Mouse (Mus musculus) neural tube, embryonic 15.5 days (tissue): ENCODE measurements around the gene Galnt6. TPM values are rescaled to one million over a fixed set of nuclear protein-coding genes. Genes with fewer than 3 reads are reported as not detected.

ENCODE experiments used
- ATAC-seq: fragments of 200-750 bp; cut with Nextera tagmentation; 2 replicates; pipeline ENCODE4 v1.8.0; 2017; ENCODE audit warnings: mild to moderate bottlenecking, moderate TSS enrichment, moderate library complexity; ENCODE audit not compliant: low FRiP score
- H3K27ac ChIP-seq: fragments of 300-500 bp; sonication (generic); replicated peaks from 2 replicates; pipeline ENCODE4 v1.5.1; 2015; ENCODE audit warnings: mild to moderate bottlenecking, inconsistent platforms
- H3K27me3 ChIP-seq: fragments of 300-500 bp; sonication (generic); replicated peaks from 2 replicates; pipeline ENCODE4 v1.6.1; 2015; ENCODE audit warnings: inconsistent platforms
- H3K36me3 ChIP-seq: fragments of 300-500 bp; sonication (generic); 2 replicates; pipeline ENCODE4 v1.6.1; 2015; ENCODE audit warnings: inconsistent platforms
- H3K4me1 ChIP-seq: fragments of 300-500 bp; sonication (generic); 2 replicates; pipeline ENCODE4 v1.6.1; 2015; ENCODE audit warnings: inconsistent platforms
- H3K4me2 ChIP-seq: fragments of 300-500 bp; sonication (generic); 2 replicates; pipeline ENCODE4 v1.6.1; 2015; ENCODE audit warnings: inconsistent platforms, mild to moderate bottlenecking, moderate library complexity
- H3K4me3 ChIP-seq: fragments of 300-500 bp; sonication (generic); replicated peaks from 2 replicates; pipeline ENCODE4 v1.5.1; 2015; ENCODE audit warnings: mild to moderate bottlenecking, inconsistent platforms
- H3K9ac ChIP-seq: fragments of 300-500 bp; sonication (generic); replicated peaks from 2 replicates; pipeline ENCODE4 v1.6.1; 2015; ENCODE audit warnings: mild to moderate bottlenecking, inconsistent platforms
- H3K9me3 ChIP-seq: fragments of 300-500 bp; sonication (generic); replicated peaks from 2 replicates; pipeline ENCODE4 v1.6.1; 2016; ENCODE audit warnings: inconsistent platforms
- WGBS: fragments of 180-500 bp; shearing (Covaris S2); methylation state at CpG from one replicate; pipeline ENCODE4 v1.1.7; 2015; ENCODE audit warnings: mixed read lengths; 5-methylcytosine and 5-hydroxymethylcytosine counted together
- polyA plus RNA-seq: library from polyadenylated mRNA; unstranded; fragments of >200 nt; fragmentation: Nextera tagmentation; extraction: Ambion mirVana; gene quantifications from 2 replicates; pipeline ENCODE4 v1.2.1, GENCODE M21; 2015

The Galnt6 gene
- polyA plus RNA-seq, 1 experiment from 2014 or later, result 0.33 TPM

DNA sequence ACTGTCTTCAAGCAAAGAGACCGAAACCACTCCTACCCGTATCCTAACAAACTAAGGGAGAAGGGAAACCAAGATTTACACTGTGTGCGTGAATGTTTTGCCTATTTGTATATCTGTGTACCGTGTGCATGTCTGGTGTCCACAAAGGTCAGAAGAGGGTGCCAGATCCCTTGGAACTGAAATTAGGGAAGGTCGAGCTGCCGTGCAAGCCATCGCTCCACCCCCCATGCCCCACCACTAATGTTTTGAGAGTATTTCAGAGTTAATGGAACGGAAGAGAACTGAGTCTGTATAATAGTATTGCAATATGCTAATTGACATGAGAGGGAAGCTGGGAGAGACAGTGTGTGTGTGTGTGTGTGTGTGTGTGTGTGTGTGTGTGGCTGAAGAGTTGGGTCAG, 51.5 kb downstream of the Galnt6 start:
- Histone ChIP-seq H3K9ac (no peak overlapping the region), H3K9me3 (no peaks in the 10 kb centered on the region), H3K4me2 (no peak overlapping the region), H3K4me1 (no peaks in the 10 kb centered on the region), H3K36me3 (no peaks in the 10 kb centered on the region), H3K27ac (no peak overlapping the region), H3K4me3 (no peak overlapping the region), H3K27me3 (no peaks in the 10 kb centered on the region)
- ATAC-seq, result no peak
- WGBS, result 76% methylated on average over 8 of the region's 8 CpGs

DNA sequence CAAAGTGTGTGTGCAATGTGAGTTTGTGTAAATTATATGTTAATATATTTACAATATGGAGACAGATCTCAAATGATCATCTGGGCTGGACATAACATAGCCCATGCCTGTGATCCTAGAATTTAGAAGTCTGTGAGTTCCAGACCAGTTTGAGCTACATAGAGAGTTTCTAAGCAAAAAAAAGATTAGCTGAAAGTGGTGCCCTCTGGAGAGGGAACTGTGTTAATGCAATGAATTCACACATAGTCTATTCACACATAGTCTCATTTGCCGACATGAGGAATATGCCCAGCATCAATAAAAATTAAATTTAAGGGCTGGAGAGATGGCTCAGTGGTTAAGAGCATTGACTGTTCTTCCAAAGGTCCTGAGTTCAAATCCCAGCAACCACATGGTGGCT, 52.7 kb downstream of the Galnt6 start:
- Histone ChIP-seq H3K4me1 (no peaks in the 10 kb centered on the region), H3K9me3 (no peaks in the 10 kb centered on the region), H3K9ac (no peak overlapping the region), H3K27ac (no peak overlapping the region), H3K4me2 (no peak overlapping the region), H3K36me3 (no peaks in the 10 kb centered on the region), H3K4me3 (no peak overlapping the region), H3K27me3 (no peaks in the 10 kb centered on the region)
- ATAC-seq, result no peak
- 78% methylated on average over 1 of the region's 1 CpGs for WGBS

DNA sequence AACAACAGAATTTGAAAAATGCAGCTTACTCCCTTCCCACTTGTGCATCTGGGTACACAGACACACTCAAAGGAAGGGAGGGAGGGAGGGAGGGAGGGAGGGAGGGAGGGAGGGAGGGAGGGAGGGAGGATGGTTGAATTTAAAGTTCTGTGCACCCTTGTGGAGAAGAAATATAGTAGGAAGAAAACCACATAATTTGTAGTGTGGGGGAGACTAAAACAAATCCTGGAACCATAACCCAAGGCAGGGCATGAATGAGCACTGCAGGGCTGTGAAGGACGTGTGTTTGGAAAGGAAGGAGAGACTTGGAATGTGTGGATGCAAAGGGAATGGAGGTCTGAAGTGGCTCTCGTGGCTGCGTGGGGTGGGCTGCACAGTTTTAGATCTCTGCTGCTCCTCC, 53.7 kb downstream of the Galnt6 start:
- Histone ChIP-seq H3K9me3 (no peaks in the 10 kb centered on the region), H3K9ac (no peak overlapping the region), H3K27me3 (no peaks in the 10 kb centered on the region), H3K27ac (no peak overlapping the region), H3K4me2 (no peak overlapping the region), H3K36me3 (no peaks in the 10 kb centered on the region), H3K4me1 (no peaks in the 10 kb centered on the region), H3K4me3 (no peak overlapping the region)
- WGBS, result 74% methylated on average over 3 of the region's 3 CpGs
- ATAC-seq, result no peak

DNA sequence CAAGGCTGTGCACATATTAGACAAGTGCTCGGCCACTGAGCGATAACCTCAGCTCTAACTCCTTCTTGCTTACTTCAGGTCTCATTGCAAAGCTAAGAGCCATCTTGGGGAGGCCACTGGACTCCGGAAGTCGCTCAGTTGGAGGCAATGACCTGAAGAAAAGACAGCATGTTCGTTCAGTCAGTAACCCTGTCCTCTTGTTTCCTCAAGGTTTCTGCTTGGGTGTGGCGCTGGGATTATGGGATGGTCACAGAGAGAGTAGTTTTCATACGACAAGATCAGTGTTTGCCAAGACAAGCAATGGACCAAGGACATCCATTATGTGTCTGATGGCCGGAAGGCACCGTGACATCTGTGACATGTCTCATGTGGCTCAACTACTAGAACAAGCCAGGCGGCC, 54.6 kb downstream of the Galnt6 start:
- Histone ChIP-seq H3K9me3 (no peaks in the 10 kb centered on the region), H3K4me1 (no peaks in the 10 kb centered on the region), H3K36me3 (no peaks in the 10 kb centered on the region), H3K27ac (no peak overlapping the region), H3K27me3 (no peaks in the 10 kb centered on the region), H3K9ac (no peak overlapping the region), H3K4me2 (no peak overlapping the region), H3K4me3 (no peak overlapping the region)
- WGBS, result 90% methylated on average over 10 of the region's 10 CpGs
- no peak for ATAC-seq

DNA sequence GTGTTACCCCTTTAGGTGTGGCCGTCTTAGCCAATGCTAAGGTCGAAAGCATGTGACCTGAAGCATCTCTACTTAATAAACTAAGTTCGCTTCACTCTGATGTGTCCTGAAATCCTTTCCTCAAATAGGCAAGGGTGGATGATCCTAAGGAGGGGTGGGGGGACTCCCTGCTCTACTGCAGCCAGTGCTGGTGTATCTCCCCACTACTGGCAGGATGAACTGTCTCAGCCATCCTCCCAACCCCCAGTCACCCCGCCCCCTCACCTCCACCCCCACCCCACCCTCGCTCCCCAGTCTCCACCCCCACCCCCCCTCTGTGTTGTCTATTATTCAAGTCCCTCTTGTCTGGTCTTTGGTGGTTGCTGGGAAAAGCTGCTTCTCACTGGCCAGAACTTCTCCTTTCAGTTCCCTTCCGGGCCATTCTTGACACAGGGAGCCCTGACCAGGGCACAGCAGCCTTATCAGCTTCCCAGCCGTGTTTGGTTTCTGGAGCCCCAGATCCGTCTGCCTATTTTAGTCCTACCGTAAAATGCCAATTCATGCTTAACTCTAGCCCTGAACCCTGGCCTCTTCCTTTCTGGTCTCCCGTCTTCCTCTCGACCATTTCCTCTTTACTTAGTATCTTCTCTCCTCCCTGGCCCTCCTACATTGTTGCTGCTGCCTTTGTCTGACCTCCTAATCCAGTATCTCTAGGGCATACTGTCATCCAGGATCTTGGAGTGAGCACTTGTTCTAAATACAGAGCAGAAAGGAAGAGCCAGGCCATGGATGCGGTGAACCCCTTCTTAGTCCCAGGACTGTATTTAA, 55.4 kb downstream of the Galnt6 start:
- no peak for ATAC-seq
- Histone ChIP-seq H3K27ac (no peak overlapping the region), H3K9ac (no peak overlapping the region), H3K4me3 (no peak overlapping the region), H3K4me1 (no peaks in the 10 kb centered on the region), H3K27me3 (no peaks in the 10 kb centered on the region), H3K36me3 (no peaks in the 10 kb centered on the region), H3K9me3 (no peaks in the 10 kb centered on the region), H3K4me2 (no peak overlapping the region)
- WGBS, result 41% methylated on average over 12 of the region's 12 CpGs

DNA sequence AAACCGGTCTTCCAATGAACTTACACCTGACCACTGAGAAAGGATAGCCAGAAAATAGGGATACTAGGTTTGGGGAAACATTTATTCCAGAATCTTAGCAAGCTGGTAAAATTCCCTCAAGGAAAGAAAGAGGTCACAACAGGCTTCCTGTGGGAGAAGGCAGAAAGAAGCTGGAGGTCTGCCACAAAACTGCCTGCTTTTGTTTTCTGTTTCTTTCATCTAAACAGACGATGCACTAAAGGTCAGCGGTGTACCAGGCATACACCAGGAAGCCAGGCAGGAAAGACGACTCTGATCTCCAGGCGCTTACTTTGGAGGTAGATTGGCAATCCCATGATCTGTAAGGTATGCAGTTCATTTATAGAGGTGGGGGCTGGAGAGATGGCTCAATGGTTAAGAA, 58.3 kb downstream of the Galnt6 start:
- H3K4me3 ChIP-seq, result no peak overlapping the region
- no peak for ATAC-seq
- WGBS, result 58% methylated on average over 5 of the region's 5 CpGs
- no peak overlapping the region for H3K27ac ChIP-seq
- H3K4me2 ChIP-seq, result no peak overlapping the region
- no peaks in the 10 kb centered on the region for H3K9me3 ChIP-seq
- H3K36me3 ChIP-seq, result no peaks in the 10 kb centered on the region
- no peak overlapping the region for H3K9ac ChIP-seq
- H3K27me3 ChIP-seq, result 0 out of 2 replicates have a peak, but pooled peaks cover 4% of the 10 kb centered on the region
- H3K4me1 ChIP-seq, result 0 out of 2 replicates have a peak, but pooled peaks cover 9% of the 10 kb centered on the region

DNA sequence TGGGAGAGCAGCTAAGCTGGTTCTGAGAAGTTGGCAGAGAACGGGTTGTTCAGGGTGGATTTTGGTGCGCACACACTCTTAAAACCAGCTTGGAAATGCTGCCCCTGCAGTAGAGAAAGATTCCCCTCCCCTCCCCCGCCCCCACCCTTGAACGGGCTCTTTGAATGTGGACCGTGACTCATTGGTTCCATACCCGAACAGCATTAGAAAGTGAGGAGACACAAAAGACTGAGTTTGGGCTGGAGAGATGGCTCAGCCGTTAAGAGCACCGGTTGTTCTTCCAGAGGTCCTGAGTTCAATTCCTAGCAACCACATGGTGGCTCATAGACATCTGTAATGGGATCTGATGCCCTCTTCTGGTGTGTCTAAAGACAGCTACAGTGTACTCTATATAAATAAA, 59.2 kb downstream of the Galnt6 start:
- 71% methylated on average over 8 of the region's 8 CpGs for WGBS
- no peak for ATAC-seq

DNA sequence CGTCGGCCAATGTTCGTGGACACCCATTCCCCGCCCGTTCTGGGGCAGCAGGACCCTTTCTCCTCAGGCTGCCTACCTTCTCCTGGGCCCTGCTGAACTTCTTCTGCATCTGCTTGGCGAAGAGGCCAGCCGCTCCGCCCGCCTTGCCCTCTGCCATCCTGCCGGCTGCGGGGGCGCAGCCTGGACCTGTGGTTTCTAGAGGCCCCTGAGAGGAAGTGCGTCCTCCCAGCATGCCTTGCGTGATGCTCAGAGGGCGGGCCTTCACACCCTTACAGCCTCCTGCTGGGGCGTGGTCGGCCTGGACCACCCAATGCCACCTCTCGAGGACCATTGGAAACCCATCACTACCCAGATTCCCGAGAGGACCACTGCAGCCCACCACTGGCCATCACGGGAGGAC, 59.8 kb downstream of the Galnt6 start, which contains the start of gene Bin2:
TSS of gene Bin2 (minus strand) at position 217 of the 400 bp plus-strand sequence.
- 0 out of 2 replicates have a peak, but pooled peaks cover 11% of the 10 kb centered on the region for H3K4me1 ChIP-seq
- H3K9ac ChIP-seq, result no peak within 1 kb of the TSS
- H3K4me2 ChIP-seq, result no peak within 1 kb of the TSS
- H3K36me3 ChIP-seq, result no peaks in the 10 kb centered on the region
- H3K4me3 ChIP-seq, result no peak within 1 kb of the TSS
- ATAC-seq, result no peak
- H3K27me3 ChIP-seq, result 0 out of 2 replicates have a peak, but pooled peaks cover 4% of the 10 kb centered on the region
- H3K27ac ChIP-seq, result no peak within 1 kb of the TSS
- no peaks in the 10 kb centered on the region for H3K9me3 ChIP-seq
- WGBS, result 89% methylated on average over 20 of the region's 20 CpGs

More for the DNA sequence above, 59.2 kb downstream of the Galnt6 start:
- H3K4me2 ChIP-seq, result no peak overlapping the region
- 0 out of 2 replicates have a peak, but pooled peaks cover 4% of the 10 kb centered on the region for H3K27me3 ChIP-seq
- H3K27ac ChIP-seq, result no peak overlapping the region
- H3K4me1 ChIP-seq, result 0 out of 2 replicates have a peak, but pooled peaks cover 11% of the 10 kb centered on the region
- H3K4me3 ChIP-seq, result no peak overlapping the region
- no peak overlapping the region for H3K9ac ChIP-seq
- H3K36me3 ChIP-seq, result no peaks in the 10 kb centered on the region
- no peaks in the 10 kb centered on the region for H3K9me3 ChIP-seq

DNA sequence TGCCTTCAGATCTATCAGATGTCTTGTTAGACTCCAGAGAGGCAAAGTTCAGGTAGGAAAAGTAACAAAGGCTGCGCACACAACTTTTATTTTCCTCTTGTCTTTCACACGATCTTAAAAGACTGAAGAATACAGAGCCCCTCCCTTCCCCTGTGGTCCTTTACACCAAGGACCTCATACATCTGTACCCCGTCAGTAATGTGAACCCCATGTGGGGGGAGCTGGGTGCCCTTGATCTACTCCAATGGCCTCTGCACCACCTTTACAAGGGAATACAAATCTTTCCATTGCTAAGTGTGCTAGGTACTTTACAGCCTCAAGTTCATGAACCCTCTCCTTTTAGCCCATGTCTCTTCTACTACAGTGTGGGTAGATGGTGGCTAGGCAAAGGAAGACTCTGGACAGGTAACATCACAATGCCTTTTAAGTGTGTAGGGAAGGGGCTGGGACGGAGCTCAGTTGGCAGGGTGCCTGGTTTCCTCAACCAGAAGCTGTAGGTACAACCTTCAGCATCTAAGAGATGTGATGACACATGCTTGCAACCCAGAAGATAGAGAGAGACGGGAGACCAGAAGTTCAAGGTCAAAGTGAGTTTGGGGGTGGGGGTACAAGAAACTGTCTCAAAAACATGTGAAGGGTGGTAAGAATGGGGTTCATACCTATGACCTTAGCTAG, 61.2 kb downstream of the Galnt6 start:
- 81% methylated on average over 5 of the region's 5 CpGs for WGBS

DNA sequence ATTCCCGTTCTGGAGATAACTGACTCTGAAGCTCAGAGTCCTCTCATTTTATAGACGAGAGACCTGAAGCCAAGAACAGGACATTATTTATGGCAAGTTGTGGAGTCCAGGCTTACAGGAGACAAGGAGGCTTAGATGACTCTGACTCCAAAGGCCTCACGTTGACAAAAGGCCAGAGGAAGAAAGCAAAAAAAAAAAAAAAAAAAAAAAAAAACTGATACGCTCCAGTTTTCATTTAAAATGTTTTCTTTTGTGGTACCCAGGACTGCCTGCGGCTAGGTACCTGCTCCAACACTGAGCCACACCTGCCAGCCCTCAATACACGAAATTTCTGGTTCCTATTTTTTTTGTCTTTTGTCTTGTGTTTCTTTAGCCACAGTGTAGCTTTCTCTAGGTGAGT, 61.8 kb downstream of the Galnt6 start:
- 0 out of 2 replicates have a peak, but pooled peaks cover 11% of the 10 kb centered on the region for H3K4me1 ChIP-seq
- H3K4me3 ChIP-seq, result no peak overlapping the region
- H3K9me3 ChIP-seq, result no peaks in the 10 kb centered on the region
- WGBS, result 47% methylated on average over 6 of the region's 6 CpGs
- no peaks in the 10 kb centered on the region for H3K36me3 ChIP-seq
- H3K27ac ChIP-seq, result no peak overlapping the region
- H3K9ac ChIP-seq, result no peak overlapping the region
- ATAC-seq, result no peak
- no peak overlapping the region for H3K4me2 ChIP-seq
- 0 out of 2 replicates have a peak, but pooled peaks cover 4% of the 10 kb centered on the region for H3K27me3 ChIP-seq

More for the DNA sequence above, 61.2 kb downstream of the Galnt6 start:
- H3K9me3 ChIP-seq, result no peaks in the 10 kb centered on the region
- H3K4me2 ChIP-seq, result no peak overlapping the region
- H3K36me3 ChIP-seq, result no peaks in the 10 kb centered on the region
- no peak overlapping the region for H3K9ac ChIP-seq
- 0 out of 2 replicates have a peak, but pooled peaks cover 4% of the 10 kb centered on the region for H3K27me3 ChIP-seq
- no peak overlapping the region for H3K27ac ChIP-seq
- ATAC-seq, result no peak
- H3K4me3 ChIP-seq, result no peak overlapping the region
- H3K4me1 ChIP-seq, result 0 out of 2 replicates have a peak, but pooled peaks cover 11% of the 10 kb centered on the region

DNA sequence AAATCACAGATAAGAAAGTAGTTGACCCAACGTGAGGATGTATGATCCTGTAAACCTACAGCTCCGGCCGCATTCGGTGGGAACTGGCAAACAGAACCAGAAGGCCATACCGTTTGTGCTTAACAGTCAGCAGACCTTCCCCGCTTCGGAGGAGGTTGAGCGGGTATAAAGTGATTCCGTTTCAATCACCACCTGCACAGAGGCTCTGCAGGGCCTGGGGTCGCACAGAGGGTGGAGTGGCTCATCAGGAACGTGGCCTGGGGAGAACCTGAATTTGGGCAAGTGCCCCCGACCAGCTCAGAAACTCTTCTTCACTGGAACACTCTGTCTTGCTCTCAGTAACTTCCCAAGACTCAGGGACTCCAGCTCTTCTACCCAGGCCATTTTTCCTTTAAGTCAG, 62.3 kb downstream of the Galnt6 start:
- no peak overlapping the region for H3K27ac ChIP-seq
- no peak overlapping the region for H3K9ac ChIP-seq
- WGBS, result 15% methylated on average over 12 of the region's 12 CpGs

More for the DNA sequence above, 62.3 kb downstream of the Galnt6 start:
- Histone ChIP-seq H3K9me3 (no peaks in the 10 kb centered on the region), H3K4me2 (no peak overlapping the region), H3K36me3 (no peaks in the 10 kb centered on the region), H3K4me3 (no peak overlapping the region), H3K27me3 (0 out of 2 replicates have a peak, but pooled peaks cover 4% of the 10 kb centered on the region), H3K4me1 (0 out of 2 replicates have a peak, but pooled peaks cover 11% of the 10 kb centered on the region)
- no peak for ATAC-seq
